Mouse (Mus musculus): ENCODE data around the gene Slc22a1.

Slc22a1 gene

DNA sequence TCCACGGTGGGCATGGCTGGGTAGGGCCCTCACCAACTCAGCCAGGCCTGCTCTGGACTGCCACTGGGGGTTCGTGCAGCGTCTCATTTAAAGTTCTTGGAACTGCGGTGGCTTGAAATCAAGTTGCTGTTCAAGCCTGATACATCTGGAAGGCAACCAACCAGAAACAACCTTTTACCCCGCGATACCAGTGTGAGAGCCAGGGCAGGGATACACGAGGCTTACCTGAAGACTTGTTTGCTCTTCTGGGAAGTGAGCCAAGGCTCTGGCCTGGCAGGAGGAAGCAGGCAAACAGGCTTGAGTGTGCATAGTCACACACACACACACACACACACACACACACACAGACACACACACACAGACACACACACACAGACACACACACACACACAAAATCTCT is at the start of gene Slc22a1:
TSS of gene Slc22a1 (minus strand) at position 184 of the 400 bp plus-strand sequence.
- no peak for DNase-seq (ENCODE audit: low spot score in 2 of 2)

DNA sequence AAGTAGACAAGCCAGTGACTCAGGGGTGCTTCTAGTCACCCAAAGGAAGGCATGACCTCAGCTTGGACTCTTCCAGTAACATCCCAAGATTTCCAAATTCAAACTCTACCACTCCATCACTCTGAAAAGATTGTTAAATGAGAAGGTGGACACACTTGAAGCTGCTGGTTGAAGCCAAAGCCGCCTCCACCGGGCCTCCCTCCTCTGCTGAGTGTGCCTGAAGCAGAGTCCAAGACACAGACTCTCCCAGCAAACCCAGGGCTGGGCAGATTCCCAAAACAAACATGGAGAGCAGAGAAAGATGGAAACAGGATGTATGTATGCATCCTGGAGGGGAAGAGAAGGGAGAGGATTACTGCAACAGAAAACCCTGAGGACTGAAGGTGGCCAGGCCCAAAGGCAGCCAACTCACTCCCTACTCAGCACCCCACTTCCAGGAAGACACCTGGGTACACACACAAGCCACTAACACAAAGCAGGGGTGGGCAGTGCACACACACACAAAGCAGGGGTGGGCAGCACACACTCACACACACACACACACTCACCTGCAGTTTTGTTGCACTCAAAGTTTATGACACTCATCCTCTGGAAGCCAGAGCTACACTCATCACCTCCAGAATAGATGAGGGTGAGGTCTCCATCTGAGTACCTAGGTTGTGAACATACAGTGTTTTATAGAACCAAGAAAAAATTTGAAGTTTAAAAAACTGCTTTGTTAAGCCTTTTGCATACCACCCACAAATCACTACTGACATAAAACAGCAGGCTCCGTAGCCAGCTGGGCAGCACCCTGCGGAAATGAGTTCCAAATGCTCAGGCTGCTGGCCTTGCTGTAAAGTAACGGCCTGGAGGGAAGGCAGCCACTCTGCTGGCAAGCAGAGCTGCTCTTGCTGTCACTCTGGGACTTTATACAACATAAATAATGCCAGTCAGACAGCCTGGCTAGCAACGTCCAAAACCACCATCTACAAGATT is 49.4 kb upstream of the Slc22a1 start:
- DNase-seq (ENCODE audit: low spot score in 2 of 2) = no peak

DNA sequence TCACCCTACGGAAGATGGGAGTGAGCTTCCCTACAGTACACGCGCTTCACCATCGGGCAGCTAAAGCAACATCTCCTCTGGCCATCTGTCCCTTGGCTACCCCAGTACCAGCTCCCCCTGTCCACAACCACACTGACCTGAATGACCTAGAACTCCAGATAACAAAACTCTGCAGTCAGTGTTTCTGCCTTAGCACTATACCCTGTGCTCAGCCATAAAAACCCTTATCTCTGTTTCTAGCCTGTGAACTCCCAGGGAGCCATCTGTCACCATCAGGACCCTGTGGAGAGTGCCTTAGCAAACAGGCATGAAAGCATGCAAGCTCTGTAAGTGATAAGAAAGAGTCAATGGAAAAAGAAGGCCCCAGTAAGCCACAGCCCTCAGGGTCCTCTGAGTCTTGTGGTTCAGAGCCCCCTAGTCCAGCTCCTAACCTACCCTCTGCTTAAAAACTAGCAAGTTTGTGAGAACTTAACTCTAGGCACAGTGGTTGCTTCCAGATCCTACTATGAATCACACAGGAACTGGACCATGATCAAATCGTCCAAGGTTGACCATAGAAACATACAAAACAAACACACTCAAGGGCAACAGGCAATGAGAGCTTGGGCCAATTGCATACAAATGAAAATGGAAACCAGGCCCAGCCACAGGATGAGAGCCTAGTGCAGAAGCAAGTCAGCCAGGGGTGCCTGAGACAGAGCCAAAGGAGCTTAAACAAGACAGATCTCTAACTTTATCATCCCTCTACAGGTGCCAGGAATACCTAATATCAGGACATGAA is 48.5 kb upstream of the Slc22a1 start:
- no peak for DNase-seq (ENCODE audit: low spot score in 2 of 2)

DNA sequence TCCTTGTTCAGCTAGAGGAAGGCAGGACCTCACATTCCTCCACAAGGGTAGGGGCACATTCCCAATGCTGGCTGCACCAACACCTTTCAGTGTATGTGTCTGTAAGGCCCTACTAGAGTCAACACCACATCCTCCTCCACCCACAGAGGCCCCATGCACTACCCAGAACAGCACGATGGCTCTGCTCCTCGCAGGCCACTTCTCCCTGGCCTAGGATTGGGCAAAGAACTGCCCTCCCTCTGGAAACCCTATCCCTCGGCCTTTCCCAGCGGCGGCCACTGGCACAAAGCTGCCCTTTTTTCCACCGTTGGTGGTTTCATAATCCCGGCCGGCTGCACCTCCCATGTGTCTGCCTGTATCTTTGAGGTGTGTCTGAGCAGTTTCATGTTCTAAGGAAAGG is 47.0 kb upstream of the Slc22a1 start:
- DNase-seq (ENCODE audit: low spot score in 2 of 2) = no peak

DNA sequence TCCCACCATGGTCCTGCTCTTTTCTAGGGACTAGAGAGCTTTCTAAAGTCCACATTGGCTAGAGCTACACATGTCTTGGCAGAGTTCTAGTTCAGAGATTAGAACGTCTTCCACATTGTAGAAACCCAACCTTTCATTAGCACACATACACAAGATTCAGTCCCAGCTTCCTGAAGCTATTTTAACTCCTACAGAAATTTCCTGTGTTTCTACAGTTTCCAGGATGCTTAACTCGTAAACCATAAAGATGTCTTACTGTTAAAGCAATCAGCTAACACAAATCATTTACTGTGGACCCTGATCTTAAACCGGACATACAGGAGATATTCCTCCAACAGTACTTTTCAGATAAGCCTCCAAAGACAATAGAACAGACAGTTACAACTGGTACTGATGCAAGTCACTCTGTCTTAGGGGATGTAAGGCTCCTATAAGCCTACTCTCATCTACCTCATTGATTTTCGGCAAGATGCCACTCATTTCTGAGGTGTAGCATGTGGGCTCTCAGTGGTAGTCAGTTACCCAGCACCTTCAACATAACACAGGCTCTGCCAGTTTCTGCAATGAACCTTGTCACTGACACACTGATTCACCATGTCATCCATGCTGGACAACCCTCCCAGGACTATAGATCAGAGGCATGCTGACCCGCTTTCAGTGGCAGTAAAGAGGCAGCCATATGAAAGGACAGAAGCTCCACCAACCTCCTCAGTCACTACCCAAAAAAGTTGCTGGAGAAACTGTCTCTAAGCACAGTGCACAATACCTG is 45.7 kb upstream of the Slc22a1 start:
- no peak for DNase-seq (ENCODE audit: low spot score in 2 of 2)

DNA sequence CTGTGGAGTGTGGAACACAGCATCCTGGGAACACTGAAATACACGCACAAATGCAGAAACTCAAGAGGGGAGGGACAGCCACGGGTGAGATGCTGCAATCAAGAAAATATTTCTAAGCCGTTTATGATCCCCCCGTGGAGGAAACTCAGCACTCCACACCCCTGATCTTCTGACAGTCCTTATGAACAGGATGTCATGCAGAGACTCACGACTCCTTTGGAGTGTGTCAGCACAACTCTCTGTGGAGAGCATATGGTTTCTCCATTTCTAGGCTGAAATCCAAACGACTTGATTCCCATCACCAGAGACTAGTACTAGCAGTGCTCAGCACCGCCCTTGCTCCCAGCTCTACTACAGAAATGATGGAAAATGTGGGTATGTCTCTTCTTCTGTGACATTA is 42.6 kb upstream of the Slc22a1 start:
- no peak for DNase-seq (ENCODE audit: low spot score in 2 of 2)

DNA sequence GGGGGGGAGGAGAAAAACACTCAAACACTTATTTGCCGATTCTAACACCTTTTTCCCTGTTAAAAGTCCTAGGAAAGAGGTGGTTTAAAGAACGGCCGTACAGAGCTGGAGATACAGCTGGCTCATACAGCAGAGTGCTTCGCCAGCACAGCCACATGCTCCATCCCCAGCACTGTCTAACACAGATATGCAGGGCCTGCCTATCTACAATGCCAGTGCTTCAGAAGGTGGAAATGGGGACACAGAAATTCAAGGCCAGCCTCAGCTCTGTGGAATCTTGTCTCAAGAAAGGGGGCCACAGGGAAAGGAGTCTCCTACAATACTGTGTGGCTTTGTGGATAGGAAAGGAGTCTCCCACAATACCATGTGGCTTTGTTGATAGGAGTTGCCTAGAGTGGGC is 41.8 kb upstream of the Slc22a1 start:
- no peak for DNase-seq (ENCODE audit: low spot score in 2 of 2)

DNA sequence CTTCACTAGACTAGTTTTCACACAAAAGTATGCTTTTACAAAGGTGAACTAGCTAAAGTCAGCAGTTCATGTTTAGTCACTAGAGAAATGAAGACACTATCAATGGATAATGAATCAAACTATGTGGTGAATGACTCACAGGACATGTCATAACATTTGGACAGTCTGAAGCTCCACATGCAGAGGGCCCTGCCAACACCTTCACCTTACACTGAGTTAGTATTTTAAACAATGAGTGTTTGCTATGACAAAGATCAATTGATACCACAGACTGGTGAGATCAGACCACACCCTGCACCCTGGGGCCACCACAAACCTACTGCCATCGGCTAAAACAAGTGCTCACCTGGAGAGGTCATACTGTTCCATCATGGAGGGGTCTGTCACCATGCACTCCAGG is 39.4 kb upstream of the Slc22a1 start:
- DNase-seq (ENCODE audit: low spot score in 2 of 2) = no peak

DNA sequence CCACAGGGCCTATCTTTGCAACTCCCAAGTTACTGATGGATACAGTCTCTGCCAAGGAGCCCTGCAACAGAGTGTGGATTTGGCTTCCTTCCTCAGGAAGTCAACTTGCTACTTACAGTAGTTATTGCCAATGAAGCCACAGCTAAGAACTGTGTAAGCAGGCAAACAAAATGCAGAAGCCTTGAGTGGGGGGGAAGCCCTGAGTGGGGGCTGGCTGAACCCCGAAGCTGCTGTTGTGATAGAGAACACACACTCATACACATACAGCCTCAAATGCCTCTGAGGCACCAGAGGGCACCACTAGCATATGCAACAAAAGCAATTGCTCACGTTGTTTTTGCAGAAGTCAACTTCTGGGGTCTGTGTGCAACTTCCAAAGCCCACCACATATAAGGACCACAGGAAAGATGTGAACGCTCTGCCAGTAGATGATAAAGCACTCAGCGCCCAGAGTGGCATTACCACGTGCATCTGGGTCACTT is 38.5 kb upstream of the Slc22a1 start:
- DNase-seq (ENCODE audit: low spot score in 2 of 2) = no peak

DNA sequence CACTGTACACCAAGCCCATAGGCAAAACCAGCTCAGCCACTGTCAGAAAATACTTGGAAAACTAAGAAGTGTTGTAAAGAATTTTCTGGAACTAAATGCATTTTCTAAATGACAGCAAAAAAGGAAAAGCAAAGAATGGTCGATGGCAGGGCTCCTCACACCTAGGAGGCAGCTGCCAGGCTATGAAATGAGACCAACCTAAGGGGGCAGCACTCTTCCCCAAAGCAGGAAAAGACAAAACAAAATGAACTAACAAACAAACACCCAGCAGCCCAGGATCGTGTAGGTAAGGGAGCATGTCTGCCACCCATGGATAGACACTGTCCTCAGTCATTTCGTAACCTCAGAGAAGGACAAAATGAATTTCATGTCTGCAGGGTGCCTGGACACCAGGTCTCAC is 37.4 kb upstream of the Slc22a1 start:
- no peak for DNase-seq (ENCODE audit: low spot score in 2 of 2)

DNA sequence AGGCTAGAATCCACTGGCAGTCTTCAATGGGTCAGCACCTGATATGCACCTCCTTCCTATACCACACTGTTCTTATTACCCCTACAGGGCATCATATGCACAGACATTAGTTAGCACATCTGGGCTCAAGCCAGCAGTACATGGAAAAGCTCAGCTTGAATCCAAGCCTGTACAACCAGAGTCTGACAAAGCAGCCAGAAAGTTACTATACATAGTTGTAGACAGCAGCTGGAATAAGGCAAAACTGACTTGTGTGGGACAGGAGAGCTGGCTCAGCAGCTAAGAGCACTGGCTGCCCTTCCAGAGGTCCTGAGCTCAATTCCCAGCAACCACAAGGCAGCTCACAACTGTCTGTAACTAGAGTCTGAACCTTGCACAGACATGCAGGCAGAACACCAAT is 36.6 kb upstream of the Slc22a1 start:
- DNase-seq (ENCODE audit: low spot score in 2 of 2) = no peak

DNA sequence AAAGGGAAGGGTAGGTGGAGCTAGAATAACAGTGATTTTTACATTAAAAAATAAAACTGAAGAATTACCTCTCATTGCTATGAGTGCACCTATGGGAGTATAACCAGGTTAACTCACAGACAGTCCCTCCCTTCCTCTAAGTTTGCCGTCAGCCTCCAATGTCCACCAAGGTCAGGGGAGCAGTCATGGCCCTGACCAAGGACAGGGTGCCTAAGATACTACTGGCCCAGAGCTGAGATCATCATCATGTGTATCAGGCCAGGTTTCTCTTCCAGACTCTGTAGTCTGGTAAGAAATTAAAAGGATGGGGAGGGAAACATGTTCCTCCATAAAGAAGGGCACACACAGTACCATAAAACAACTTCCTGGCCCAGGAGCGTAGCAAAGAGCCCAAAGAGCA is 35.3 kb upstream of the Slc22a1 start:
- DNase-seq (ENCODE audit: low spot score in 2 of 2) = no peak

DNA sequence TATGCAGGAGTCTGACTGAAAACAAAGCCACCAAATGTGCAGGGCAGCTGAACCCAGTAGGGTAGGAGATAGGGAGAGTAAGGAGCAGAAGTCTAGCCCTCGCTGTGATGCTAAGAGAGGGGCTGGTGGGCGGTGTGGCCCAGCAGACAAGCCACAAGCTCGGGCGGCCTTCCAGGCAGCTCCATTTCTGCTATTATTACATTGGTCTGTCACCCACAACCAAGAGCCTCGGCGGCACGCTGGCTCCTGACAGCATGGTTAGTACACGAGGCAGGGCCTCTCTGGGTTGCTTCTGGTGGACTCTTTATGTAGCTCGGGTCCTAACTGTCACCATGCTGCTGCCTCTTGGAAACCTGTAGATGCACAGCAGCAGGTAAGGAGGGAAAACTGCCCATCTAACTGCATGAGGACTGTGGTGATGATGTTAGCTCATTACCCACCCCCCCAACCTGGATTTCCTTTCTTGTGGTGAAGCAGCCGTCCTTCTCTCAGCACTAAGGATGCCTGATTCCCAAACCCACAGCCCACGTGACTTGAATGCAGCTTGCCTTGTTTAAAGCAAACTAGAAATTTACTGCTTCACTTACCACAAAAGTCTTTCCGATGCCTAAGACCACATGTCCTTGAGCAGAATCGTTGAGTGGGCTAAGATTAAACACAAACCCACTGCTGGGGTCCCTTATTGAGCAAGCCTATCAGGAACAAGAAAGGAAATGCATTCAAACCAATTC is 34.6 kb upstream of the Slc22a1 start:
- DNase-seq (ENCODE audit: low spot score in 2 of 2) = no peak

DNA sequence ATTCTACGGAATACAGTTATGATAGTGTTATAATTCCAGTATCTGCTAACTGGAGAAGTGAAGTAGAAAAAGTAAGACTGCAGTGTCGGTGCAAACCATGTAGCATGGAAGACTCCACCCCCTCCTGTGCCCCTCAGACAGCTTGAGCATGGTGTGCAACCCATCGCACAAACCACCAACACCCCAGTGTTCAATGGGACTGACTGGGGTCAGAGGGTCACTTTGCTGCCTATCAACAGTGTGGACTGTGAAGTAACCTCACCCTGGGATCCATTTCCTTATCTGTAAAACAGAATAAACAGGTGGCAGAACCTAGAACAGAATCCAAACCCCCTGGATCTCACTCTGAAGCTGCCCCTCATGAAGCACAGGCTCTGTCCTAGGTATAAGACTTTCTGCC is 32.8 kb upstream of the Slc22a1 start:
- DNase-seq (ENCODE audit: low spot score in 2 of 2) = no peak

DNA sequence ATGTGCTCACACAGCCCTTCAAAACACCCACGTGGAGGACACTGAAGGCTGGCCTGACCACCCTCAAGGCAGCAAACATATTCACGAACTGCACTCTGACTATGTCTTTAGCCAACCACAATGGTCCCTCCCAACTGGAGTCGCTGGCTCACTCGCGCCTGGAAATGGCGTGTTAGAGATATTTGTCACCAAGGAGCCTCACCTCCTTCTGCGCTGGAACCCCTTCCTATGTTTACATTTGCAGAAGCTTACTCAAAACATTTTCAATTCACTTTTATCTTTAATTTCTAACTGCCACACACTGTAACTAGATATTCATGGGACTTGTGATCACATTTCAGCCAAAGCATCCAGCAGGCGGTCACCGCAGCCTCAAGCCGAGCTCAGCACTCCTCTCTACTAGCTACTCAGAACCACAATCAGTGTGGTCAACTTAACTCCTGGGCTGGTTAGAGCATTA is 31.0 kb upstream of the Slc22a1 start:
- DNase-seq (ENCODE audit: low spot score in 2 of 2) = no peak

DNA sequence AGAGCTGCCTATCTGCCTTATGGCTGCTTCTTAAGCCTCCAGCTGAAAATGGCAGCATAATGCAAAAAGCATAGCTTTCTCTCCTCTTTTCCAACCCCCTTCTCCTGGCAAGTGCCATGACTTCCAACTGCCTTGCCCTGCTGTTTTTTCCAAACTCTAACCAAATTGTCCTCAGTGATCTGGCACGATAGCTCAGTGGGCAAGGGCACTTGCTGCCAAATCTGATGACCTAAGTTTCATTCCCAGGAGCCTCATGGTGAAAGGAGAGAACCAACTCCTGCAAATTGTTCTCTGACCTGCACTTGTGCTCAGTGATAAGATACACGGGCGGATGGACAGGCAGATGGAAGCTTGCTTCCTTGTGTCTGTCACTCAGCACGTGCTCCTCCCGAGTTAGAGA is 27.3 kb upstream of the Slc22a1 start:
- DNase-seq (ENCODE audit: low spot score in 2 of 2) = no peak

DNA sequence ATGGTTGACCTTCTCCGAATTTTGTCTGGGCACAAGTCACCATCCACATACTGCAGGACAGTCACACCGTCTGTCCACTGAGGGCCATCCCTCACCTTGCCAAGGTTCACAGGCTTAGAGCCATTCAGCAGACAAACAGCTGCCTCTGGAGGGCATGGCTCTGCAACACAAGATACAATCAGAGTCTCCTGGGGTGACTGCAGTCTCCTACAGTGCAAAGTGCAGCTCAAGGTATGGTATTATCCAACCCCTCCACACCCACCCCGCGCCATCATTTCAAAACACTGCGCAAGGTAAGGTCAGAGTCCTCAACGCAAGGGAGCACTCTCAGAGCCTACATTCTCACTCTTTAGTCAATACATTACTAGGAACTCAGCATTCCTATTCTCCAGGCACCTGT is 24.7 kb upstream of the Slc22a1 start:
- DNase-seq (ENCODE audit: low spot score in 2 of 2) = no peak

DNA sequence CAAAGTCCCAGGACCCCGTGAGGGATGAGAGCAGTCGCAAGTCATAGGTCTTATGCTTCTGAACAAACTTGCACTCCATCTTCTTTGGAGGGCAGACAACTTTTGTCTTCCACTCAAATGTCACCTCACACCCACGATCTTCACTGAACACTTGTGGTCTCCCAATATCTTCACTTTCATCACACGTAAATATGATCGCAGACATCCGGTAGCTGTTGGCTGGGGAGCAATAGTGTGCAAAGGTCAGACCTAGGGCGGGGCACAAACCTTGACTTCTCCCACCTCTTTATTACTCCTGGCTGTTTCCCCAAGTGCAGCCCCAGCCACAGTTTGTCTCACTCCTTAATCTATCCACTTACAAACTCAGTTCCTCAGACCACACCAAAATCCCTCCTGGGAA is 16.3 kb upstream of the Slc22a1 start:
- DNase-seq (ENCODE audit: low spot score in 2 of 2) = no peak

DNA sequence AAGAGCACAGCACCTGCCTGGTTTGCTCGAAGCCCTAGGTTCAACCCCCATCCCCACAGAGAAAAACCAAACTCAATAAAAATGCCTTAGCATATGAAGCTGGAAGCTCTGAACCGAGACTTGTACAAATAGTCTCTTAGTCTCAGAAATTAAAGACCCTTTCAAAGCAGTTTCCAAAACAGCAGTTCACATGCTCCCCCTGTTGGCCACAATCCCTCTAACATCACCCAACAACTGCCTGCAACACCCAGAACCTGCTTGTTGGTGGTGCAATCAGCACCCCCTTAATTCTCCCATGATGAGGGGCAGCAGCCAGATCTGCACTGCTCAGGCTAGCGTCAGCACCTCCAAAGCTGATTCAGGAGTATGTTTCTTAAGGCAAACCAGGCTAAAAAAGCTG is 13.9 kb upstream of the Slc22a1 start:
- peak in 1 of 2 experiments; percentile 39 for DNase-seq (ENCODE audit: low spot score in 2 of 2)

DNA sequence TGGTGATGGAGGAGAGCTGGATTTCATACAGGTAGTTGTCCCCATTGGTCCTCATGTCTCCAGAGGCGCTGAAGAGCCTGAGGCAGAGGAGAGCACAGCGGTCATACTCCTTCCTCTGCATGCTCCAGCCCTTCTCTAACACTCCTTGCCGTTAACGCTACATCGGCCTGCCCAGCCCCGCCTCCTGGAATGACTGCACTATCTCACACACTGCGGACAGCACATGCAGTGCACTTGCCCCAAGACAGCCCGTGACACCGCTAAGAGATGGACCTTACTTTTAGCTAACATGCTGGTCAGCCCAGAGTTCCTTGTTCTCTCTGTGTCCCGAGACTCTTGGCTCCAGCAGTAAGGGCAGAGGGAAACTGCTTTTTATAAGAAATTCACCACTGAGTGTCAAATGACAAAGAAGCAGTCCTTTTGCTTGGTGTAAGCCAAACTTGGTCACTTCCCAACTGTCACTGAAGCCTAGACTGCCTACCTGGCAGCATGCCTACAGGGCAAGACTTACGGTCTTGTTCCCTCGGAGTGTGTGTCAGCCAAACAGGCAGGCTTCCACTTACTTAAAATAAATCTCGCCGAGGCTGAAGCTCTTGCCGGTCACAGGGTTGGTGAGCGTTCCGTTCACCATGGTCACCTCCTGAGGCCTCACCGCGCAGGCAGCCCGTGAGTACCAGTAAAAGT is 12.9 kb upstream of the Slc22a1 start:
- no peak for DNase-seq (ENCODE audit: low spot score in 2 of 2)

All from spleen, postnatal 10 days (tissue).